Mouse (Mus musculus) midbrain, embryonic 14.5 days (tissue): ENCODE measurements around the gene S1pr5. TPM values are rescaled to one million over a fixed set of nuclear protein-coding genes. Genes with fewer than 3 reads are reported as not detected.

ENCODE experiments used
- ATAC-seq: fragments of 200-750 bp; cut with Nextera tagmentation; 2 replicates; pipeline ENCODE4 v1.8.0; 2017; ENCODE audit warnings: moderate number of reproducible peaks, moderate library complexity; ENCODE audit not compliant: low FRiP score, low TSS enrichment
- DNase-seq: peaks from one replicate; pipeline ENCODE4 v3.0.0-alpha.2; 2015
- H3K27ac ChIP-seq: fragments of 300-500 bp; sonication (generic); replicated peaks from 2 replicates; pipeline ENCODE4 v1.5.1; 2014; ENCODE audit warnings: mild to moderate bottlenecking, low read depth, low read length, moderate library complexity
- H3K27me3 ChIP-seq: fragments of 300-500 bp; sonication (generic); 2 replicates; pipeline ENCODE4 v1.6.1; 2014; ENCODE audit warnings: low read length, control low read depth, mixed read lengths; ENCODE audit not compliant: control insufficient read depth, insufficient read depth
- H3K36me3 ChIP-seq: fragments of 300-500 bp; sonication (generic); 2 replicates; pipeline ENCODE4 v1.6.1; 2014; ENCODE audit warnings: low read length, control low read depth; ENCODE audit not compliant: control insufficient read depth, insufficient read depth
- H3K4me1 ChIP-seq: fragments of 300-500 bp; sonication (generic); 2 replicates; pipeline ENCODE4 v1.6.1; 2014; ENCODE audit warnings: mild to moderate bottlenecking, antibody characterized with exemption, low read length, control low read depth; ENCODE audit not compliant: control insufficient read depth, insufficient read depth
- H3K4me2 ChIP-seq: fragments of 300-500 bp; sonication (generic); 2 replicates; pipeline ENCODE4 v1.6.1; 2014; ENCODE audit warnings: mild to moderate bottlenecking, low read length, moderate library complexity
- H3K4me3 ChIP-seq: fragments of 300-500 bp; sonication (generic); replicated peaks from 2 replicates; pipeline ENCODE4 v1.5.1; 2014; ENCODE audit warnings: low read depth, low read length
- H3K9ac ChIP-seq: fragments of 300-500 bp; sonication (generic); replicated peaks from 2 replicates; pipeline ENCODE4 v1.6.1; 2014; ENCODE audit warnings: mild to moderate bottlenecking, low read length, moderate library complexity
- H3K9me3 ChIP-seq: fragments of 300-500 bp; sonication (generic); 2 replicates; pipeline ENCODE4 v1.6.1; 2016; ENCODE audit warnings: low read length, control low read depth, mixed read lengths; ENCODE audit not compliant: control insufficient read depth
- WGBS: fragments of 180-500 bp; shearing (Covaris S2); extraction: QIAGEN DNeasy Blood & Tissue Kit; methylation state at CpG from one replicate; pipeline ENCODE4 v1.1.7; 2014; 5-methylcytosine and 5-hydroxymethylcytosine counted together
- polyA plus RNA-seq: library from polyadenylated mRNA; unstranded; fragments of >200 nt; fragmentation: Nextera tagmentation; extraction: Ambion mirVana; gene quantifications from 2 replicates; pipeline ENCODE4 v1.2.1, GENCODE M21; 2014

The S1pr5 gene
- polyA plus RNA-seq, 1 experiment from 2014 or later = 2.3 TPM

- Histone ChIP-seq H3K36me3 (peaks cover 36% of the 10 kb centered on the region), H3K4me2 (no peak overlapping the region), H3K27me3 (no peaks in the 10 kb centered on the region), H3K4me3 (no peak overlapping the region), H3K9me3 (no peaks in the 10 kb centered on the region), H3K4me1 (peaks cover 15% of the 10 kb centered on the region), H3K27ac (no peak overlapping the region), H3K9ac (no peak overlapping the region)
- DNase-seq = no peak
- WGBS = 92% methylated on average over 4 of the region's 4 CpGs
- no peak for ATAC-seq
These were observed 12.9 kb downstream of the S1pr5 start for GRCm38 (mm10) chr9:21235341-21235740.

- Histone ChIP-seq H3K9me3 (no peaks in the 10 kb centered on the region), H3K27me3 (no peaks in the 10 kb centered on the region), H3K27ac (no peak overlapping the region), H3K4me2 (no peak overlapping the region), H3K36me3 (peaks cover 46% of the 10 kb centered on the region), H3K9ac (no peak overlapping the region), H3K4me3 (no peak overlapping the region), H3K4me1 (peaks cover 15% of the 10 kb centered on the region)
- DNase-seq (no peak), ATAC-seq (no peak)
- WGBS = 79% methylated on average over 28 of the region's 28 CpGs
These were observed 14.4 kb downstream of the S1pr5 start for GRCm38 (mm10) chr9:21233805-21234204.

- WGBS = 90% methylated on average over 29 of the region's 29 CpGs
- peaks cover 15% of the 10 kb centered on the region for H3K4me1 ChIP-seq
- no peak overlapping the region for H3K27ac ChIP-seq
- H3K4me3 ChIP-seq = no peak overlapping the region
- ATAC-seq = no peak
- no peak overlapping the region for H3K4me2 ChIP-seq
- no peaks in the 10 kb centered on the region for H3K9me3 ChIP-seq
- DNase-seq = no peak
- no peak overlapping the region for H3K9ac ChIP-seq
- no peaks in the 10 kb centered on the region for H3K27me3 ChIP-seq
- peaks cover 46% of the 10 kb centered on the region for H3K36me3 ChIP-seq
These were observed 14.9 kb downstream of the S1pr5 start for GRCm38 (mm10) chr9:21233366-21233765.

- no peak overlapping the region for H3K4me3 ChIP-seq
- no peak overlapping the region for H3K4me2 ChIP-seq
- 92% methylated on average over 5 of the region's 5 CpGs for WGBS
- peaks cover 46% of the 10 kb centered on the region for H3K36me3 ChIP-seq
- H3K9me3 ChIP-seq = no peaks in the 10 kb centered on the region
- no peaks in the 10 kb centered on the region for H3K27me3 ChIP-seq
- ATAC-seq = no peak
- peaks cover 14% of the 10 kb centered on the region for H3K4me1 ChIP-seq
- DNase-seq = no peak
- no peak overlapping the region for H3K27ac ChIP-seq
- no peak overlapping the region for H3K9ac ChIP-seq
These were observed 15.4 kb downstream of the S1pr5 start for GRCm38 (mm10) chr9:21232867-21233266.

- DNase-seq (no peak), ATAC-seq (no peak)
- Histone ChIP-seq H3K9ac (no peak overlapping the region), H3K9me3 (no peaks in the 10 kb centered on the region), H3K36me3 (peaks cover 46% of the 10 kb centered on the region), H3K27me3 (no peaks in the 10 kb centered on the region), H3K4me1 (0 out of 2 replicates have a peak, but pooled peaks cover under 1% of the 10 kb centered on the region), H3K4me2 (no peak overlapping the region), H3K27ac (no peak overlapping the region), H3K4me3 (no peak overlapping the region)
- WGBS = 45% methylated on average over 23 of the region's 23 CpGs
These were observed 16.7 kb downstream of the S1pr5 start for GRCm38 (mm10) chr9:21231551-21231950.

GRCm38 (mm10) chr9:21227342-21227741, 20.9 kb downstream of the S1pr5 start:
- Histone ChIP-seq H3K4me3 (peak overlapping the region; percentile 13; the same call in 1 of the 2 replicates), H3K9ac (peak overlapping the region; percentile 42), H3K4me2 (peak overlapping the region; percentile 50), H3K9me3 (no peaks in the 10 kb centered on the region), H3K27me3 (no peaks in the 10 kb centered on the region), H3K27ac (no peak overlapping the region), H3K36me3 (peaks cover 30% of the 10 kb centered on the region), H3K4me1 (no peaks in the 10 kb centered on the region)
- 16% methylated on average over 16 of the region's 16 CpGs for WGBS
- ATAC-seq = no peak
- DNase-seq = peak; percentile 79

GRCm38 (mm10) chr9:21225415-21225758, 22.9 kb downstream of the S1pr5 start:
- H3K9me3 ChIP-seq = no peaks in the 10 kb centered on the region
- 0 out of 2 replicates have a peak, but pooled peaks cover 4% of the 10 kb centered on the region for H3K4me1 ChIP-seq
- H3K36me3 ChIP-seq = peaks cover 11% of the 10 kb centered on the region
- WGBS = 15% methylated on average over 7 of the region's 7 CpGs
- DNase-seq = no peak
- peak overlapping the region; percentile 39 for H3K4me2 ChIP-seq
- H3K4me3 ChIP-seq = no peak overlapping the region
- H3K27me3 ChIP-seq = no peaks in the 10 kb centered on the region
- H3K9ac ChIP-seq = no peak overlapping the region
- no peak for ATAC-seq
- H3K27ac ChIP-seq = no peak overlapping the region

- Histone ChIP-seq H3K27ac (no peak overlapping the region), H3K9ac (no peak overlapping the region), H3K9me3 (no peaks in the 10 kb centered on the region), H3K36me3 (0 out of 2 replicates have a peak, but pooled peaks cover 5% of the 10 kb centered on the region), H3K4me2 (peak overlapping the region; percentile 39), H3K4me3 (no peak overlapping the region), H3K27me3 (no peaks in the 10 kb centered on the region), H3K4me1 (0 out of 2 replicates have a peak, but pooled peaks cover 4% of the 10 kb centered on the region)
- WGBS = 25% methylated on average over 26 of the region's 26 CpGs
- no peak for ATAC-seq
- DNase-seq = peak; percentile 34
These were observed 23.4 kb downstream of the S1pr5 start for GRCm38 (mm10) chr9:21224576-21225414.

- Histone ChIP-seq H3K4me3 (no peak overlapping the region), H3K4me1 (0 out of 2 replicates have a peak, but pooled peaks cover 4% of the 10 kb centered on the region), H3K9me3 (no peaks in the 10 kb centered on the region), H3K4me2 (no peak overlapping the region), H3K9ac (no peak overlapping the region), H3K36me3 (no peaks in the 10 kb centered on the region), H3K27ac (no peak overlapping the region), H3K27me3 (no peaks in the 10 kb centered on the region)
- ATAC-seq (no peak), DNase-seq (no peak)
- 91% methylated on average over 6 of the region's 6 CpGs for WGBS
These were observed 24.3 kb downstream of the S1pr5 start for GRCm38 (mm10) chr9:21223906-21224305.
